Mouse (Mus musculus): Measurements from ENCODE around the gene Tmem167.
"Not testable (repeated sequence)": the region's sequence is repeated elsewhere in the genome, so short reads cannot be mapped to it uniquely, and the experiment has no call there.

Tmem167 gene

DNA sequence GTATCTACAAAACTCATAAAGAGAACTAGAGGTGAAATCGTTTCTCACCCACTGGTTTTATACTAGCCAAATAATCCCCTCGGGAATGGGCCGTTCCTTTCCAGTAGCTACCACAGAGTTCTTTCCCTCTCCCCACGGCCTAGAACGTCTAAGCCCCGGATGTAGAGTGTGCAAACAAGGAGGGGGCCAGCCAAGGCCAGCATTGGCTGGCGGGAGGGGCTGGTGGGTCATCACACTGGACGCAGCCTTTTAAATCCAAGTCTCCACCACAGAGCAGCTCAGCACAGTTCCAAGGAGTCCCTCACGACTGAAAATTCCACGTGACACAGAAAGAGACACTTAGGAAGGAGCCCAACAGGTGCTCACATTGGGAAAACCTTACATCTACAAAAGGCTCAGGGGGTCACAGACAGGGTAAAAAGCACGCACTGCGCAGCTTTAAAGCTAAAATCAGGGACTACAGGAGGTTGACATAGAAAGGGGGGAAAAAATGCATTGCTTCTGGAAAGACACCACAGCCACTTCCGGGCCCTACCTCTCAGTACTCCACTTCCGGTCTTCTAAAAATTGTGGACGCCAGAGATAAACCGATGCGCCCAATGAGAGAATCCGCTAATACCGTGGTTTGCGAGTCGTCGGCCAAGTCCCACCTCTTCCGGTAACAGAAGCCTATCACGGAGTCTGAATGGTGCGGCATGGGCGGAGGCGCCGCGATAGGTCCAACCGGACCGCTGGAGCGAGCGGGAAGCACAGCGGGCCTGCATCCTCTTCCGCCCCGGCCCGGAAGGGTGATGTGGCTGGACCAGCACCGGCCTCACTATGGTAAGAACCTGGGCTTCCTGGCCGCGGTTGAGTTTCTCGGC, at the start of gene Tmem167, which contains the start of gene Xrcc4:
TSS of gene Tmem167 (plus strand) at position 162 of the 863 bp plus-strand sequence.
TSS of gene Xrcc4 (minus strand) at position 647 of the 863 bp plus-strand sequence.
- DNase-seq (ENCODE audit: low spot score): peak; percentile 97

- DNase-seq (ENCODE audit: low spot score): no peak
Observed at GRCm38 (mm10) chr13:90039613-90040012, 49.3 kb upstream of the Tmem167 start.

GRCm38 (mm10) chr13:90051735-90052134, 37.2 kb upstream of the Tmem167 start:
- DNase-seq (ENCODE audit: low spot score): no peak

DNA sequence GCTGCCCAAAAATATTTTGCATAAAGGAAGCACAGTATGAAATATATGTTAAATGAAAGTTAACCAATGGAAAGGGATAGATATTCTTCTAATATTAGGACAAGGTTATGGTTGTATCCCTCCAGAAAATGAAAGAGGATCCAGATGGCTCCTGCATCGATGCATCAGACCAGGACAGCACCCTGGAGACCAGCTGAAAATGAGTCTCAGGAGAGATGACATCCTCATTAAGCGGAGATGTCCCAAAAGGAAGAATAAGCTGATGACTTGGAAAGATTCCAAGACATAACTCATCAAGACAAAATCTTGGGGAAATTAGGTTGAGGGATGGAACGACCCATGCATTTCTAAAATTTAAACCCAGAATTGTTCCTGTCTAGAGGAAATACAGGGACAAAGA, 36.5 kb upstream of the Tmem167 start:
- no peak for DNase-seq (ENCODE audit: low spot score)

DNA sequence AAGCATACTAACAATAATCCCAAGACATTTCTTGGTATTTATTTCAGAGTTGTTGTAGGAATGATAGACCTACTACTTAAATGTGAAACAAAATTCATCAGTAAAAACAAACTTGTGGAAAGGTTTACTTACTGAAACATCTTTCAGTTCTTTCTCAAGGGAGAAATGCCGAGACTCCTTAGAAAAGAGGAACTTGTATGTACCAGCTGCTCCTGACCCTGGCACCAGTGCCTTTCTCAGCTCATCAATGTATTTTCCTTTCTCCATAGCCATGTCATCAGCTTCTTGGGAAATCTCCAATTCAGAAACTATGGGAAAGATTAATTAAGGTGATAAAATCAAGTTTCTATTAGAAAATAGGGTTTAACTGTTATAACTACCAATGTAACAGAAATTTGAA, 27.0 kb upstream of the Tmem167 start:
- no peak for DNase-seq (ENCODE audit: low spot score)

DNA sequence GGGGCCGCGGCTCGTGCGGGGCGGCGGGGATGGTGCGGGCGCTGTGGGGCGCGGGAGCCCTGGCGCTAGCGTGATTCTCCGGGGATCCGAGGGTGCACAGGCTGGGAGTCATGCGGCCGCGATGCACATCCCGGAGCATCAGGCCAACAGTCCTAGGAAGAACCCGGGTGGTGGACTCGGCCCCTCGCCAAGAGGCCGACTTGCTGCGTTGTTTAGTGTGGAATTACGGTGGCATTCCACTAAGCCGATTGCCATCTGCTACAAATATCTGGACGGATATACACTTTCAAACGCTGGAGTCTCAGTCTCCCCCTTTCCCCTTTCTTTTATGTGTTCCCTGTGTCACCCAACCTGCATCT, 881 bp downstream of the Tmem167 start:
- DNase-seq (ENCODE audit: low spot score): no peak

GRCm38 (mm10) chr13:90101514-90101913, 12.6 kb downstream of the Tmem167 start:
- no peak for DNase-seq (ENCODE audit: low spot score)

DNA sequence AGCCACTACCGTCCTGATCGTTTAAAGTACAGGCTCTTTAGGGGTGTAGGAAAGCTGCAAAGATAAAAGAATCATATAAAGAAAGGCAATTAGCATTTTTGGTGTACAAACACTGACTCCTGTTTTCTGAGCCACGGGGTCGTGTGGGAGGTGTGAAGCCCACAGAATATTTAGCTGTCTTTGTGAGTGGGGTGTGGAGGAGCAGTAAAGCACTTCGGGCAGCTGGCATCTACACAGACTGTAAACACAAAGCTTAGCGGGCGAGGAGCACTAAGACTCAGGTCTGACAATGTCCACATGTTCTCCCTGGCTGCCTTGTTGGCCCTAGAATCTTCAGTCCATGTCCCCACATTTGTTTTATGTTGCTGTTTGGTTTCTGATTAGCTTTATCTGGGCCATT, 17.2 kb downstream of the Tmem167 start:
- no peak for DNase-seq (ENCODE audit: low spot score)

DNA sequence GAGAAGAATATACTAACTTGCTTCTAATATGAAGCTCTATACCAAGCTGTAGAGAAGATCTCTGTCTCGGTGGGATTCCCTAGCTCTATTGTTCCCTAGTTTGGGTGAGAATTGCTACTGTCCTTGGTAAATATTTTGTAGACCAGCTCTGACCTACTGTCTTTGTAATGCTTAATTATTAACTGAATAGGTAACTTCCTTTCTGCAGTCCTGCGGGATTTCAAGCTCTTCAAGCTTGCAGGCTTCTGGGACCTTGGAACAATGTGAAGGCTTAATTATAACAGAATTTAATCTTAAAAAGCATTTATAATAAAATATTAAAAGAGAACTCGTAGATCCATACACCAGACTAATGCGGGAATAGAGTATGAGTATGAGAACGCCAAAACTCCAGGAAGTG, 19.8 kb downstream of the Tmem167 start:
- not testable (repeated sequence) for DNase-seq (ENCODE audit: low spot score)

GRCm38 (mm10) chr13:90111681-90112080, 22.8 kb downstream of the Tmem167 start:
- no peak for DNase-seq (ENCODE audit: low spot score)

DNA sequence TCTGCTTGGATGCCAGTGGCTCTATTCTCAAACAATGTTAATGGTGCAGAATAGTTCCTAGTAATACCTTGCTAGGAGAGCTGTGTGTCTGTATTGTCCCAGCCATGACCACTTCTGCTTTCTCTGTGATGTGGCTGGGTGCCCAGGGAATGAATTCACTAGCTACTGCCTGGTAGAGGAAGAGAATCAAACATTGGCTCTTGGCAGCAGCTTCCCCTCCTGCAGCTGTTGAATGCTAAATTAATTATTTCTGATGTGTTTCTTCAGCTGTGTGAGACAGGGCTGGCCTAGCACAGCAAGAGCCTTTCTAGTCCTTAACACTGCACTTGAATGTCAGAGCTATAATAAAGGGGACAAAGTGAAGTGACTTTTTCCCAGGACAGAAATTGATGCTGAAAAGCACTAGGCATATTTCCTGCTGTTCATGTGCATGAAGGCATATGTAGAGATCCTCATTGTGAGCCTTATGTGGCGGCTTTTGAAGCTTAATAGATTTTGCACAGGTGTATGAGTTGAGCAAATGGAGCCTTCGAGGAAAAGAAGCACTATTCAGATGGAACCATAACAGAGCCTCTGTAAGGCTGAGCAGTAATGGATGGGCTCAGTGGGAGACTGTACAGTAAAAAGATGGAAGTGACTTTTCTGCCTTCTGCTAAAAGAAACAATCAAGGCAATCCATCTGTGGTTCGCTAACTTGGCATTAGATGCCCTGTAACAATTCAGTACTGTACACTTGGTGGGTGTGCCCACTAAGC, 47.4 kb downstream of the Tmem167 start:
- DNase-seq (ENCODE audit: low spot score): no peak

- no peak for DNase-seq (ENCODE audit: low spot score)
Observed at GRCm38 (mm10) chr13:90141681-90142080, 52.8 kb downstream of the Tmem167 start.

GRCm38 (mm10) chr13:90143245-90143644, 54.3 kb downstream of the Tmem167 start:
- DNase-seq (ENCODE audit: low spot score): no peak

- no peak for DNase-seq (ENCODE audit: low spot score)
Observed at GRCm38 (mm10) chr13:90151881-90152280, 63.0 kb downstream of the Tmem167 start.

- DNase-seq (ENCODE audit: low spot score): no peak
Observed at GRCm38 (mm10) chr13:90152536-90153273, 63.8 kb downstream of the Tmem167 start.

DNA sequence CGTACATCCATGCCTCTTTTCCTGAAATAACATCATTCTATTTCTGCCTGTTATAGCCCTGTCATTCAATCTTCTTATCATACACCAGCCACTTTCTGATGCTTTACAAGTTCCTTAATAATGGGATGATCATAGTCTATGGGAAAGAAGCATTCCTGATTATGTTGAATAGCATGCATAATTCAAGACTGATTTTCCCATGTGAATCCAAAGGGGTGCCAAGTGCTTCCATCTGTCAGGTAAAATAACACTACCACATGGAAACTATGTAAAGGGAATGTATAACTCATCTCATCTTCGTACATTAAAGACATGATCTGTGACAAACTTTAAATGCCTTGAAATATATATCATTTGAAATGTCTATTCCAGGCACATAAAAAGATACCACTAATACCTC, 75.2 kb downstream of the Tmem167 start:
- DNase-seq (ENCODE audit: low spot score): no peak

DNA sequence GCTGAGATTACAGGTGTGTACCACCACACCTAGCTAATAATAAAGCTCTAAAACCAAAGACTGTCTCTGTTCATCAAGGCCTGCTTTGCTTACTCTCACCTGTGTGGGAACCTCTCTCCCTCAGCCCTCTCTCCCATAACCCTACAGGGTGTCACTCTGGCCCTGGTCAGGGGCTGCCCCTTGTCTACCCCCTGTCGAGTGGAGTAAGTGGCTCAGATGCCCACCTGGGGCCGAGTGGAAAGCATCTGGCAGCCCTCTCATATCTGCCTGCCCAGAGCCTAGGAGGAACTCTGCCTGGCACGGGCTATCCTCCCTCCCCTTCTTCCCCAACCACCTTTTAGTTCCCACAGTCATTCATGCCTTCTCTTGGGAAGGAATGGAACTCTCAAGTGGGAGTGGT, 78.1 kb downstream of the Tmem167 start:
- no peak for DNase-seq (ENCODE audit: low spot score)

DNA sequence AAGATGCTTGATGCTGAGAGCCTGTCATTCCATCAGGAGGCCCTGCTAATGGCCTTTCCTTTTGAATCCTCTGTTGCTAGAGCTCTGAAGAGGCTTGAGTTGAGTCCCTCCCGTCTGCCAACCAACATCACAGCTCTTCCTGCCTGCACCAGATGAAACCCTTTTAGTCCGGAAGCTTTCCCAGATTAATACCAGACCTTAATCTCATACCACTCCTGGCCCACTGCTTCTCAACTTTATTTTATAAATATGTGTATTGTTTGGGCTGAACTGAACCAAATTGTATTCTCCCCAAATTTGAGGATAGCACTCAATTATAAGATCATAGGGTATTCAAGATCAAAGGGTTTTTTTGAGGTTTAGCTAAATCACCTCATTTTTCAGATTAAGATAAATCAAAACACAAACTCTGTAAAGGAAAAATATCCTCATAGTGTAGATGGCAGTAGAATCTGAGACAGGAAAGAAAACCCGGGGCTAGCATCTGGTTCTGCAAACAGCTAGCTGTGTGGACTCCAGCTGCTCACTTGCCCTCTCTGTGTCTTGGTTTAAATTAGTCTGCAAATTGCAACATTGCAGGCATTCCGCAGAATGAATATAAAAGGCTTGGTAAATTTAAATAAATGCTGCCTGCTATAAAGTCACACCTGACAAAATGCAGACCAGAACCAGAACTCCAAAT, 81.3 kb downstream of the Tmem167 start:
- DNase-seq (ENCODE audit: low spot score): no peak

DNA sequence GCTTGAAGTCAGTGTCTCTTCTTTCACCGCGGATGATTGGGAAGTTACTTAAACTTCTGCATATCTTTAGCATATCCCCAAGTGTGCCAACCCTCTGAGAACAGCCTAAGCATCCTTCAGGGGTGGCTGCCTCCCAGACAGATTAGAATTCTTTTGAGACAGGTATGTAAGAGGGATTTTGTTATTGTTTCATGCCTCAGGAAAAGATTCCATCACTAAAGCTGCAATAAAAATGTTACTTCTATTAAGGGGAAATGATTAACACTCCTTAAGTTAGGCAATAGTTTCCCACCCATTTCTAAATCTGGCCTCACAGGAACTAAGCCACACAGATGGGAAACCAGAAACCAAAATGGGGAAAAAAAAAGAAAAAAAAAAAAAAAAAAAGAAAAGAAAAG, 81.9 kb downstream of the Tmem167 start:
- no peak for DNase-seq (ENCODE audit: low spot score)

DNA sequence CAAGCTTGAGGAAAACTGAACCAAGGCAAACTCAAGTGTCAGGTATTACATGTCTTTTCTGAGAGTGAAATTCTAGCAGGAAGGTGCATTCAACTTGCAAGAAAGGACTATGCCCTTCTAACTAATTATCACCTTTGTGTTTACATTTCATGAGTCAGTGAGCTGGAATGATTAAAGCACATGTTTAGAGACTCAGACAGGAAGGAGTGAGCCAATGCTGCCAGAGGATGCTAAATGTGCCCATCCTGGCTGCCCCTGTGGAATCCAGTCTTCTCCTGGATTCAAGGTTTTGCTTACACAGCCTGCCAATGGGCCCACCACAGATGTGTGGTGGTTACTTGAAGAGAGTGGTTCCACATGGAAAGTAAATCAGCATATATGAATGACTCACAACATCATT, 82.5 kb downstream of the Tmem167 start:
- no peak for DNase-seq (ENCODE audit: low spot score)

DNA sequence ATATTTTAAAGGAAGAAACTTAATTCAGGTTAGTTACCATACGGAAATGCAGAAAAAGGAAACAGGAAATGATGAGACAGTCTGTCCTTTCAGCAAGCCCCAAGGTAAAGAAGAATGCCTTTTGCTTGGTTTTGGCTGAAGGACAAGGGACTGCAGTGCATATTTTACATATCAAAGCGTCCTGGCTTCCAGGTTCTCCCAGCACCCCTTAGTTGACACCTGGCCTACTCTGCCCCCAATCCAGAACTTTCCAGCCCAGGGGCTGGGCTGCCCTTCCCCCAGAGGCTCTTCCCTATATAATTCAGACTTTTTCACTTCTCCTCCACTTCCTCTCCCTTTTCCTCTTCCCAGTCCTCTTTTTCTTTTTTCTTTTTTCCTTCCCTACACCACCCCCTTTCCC, 86.7 kb downstream of the Tmem167 start:
- no peak for DNase-seq (ENCODE audit: low spot score)

DNA sequence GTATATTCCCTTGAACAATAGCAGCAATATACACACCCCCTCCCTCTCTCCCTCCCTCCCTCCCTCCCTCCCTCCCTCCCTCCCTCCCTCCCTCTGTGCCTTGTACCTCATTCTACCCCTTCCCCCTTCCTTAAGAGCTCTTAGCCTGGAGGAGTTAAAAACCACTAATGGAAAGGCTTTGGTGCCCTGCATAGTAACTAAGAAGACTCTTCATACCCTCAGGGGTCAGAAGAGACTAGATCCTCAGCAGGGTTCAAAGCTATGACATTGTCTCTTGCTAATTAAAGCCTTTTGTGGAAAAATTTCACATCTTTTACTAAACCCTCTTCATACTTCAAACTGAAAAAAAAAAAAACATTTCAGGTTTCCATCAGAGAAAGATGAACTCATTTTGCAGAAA, 93.3 kb downstream of the Tmem167 start:
- no peak for DNase-seq (ENCODE audit: low spot score)
